Mouse (Mus musculus): ENCODE data around the gene Gja1.
"Not testable (repeated sequence)": the region's sequence is repeated elsewhere in the genome, so short reads cannot be mapped to it uniquely, and the experiment has no call there.

The Gja1 gene

DNA sequence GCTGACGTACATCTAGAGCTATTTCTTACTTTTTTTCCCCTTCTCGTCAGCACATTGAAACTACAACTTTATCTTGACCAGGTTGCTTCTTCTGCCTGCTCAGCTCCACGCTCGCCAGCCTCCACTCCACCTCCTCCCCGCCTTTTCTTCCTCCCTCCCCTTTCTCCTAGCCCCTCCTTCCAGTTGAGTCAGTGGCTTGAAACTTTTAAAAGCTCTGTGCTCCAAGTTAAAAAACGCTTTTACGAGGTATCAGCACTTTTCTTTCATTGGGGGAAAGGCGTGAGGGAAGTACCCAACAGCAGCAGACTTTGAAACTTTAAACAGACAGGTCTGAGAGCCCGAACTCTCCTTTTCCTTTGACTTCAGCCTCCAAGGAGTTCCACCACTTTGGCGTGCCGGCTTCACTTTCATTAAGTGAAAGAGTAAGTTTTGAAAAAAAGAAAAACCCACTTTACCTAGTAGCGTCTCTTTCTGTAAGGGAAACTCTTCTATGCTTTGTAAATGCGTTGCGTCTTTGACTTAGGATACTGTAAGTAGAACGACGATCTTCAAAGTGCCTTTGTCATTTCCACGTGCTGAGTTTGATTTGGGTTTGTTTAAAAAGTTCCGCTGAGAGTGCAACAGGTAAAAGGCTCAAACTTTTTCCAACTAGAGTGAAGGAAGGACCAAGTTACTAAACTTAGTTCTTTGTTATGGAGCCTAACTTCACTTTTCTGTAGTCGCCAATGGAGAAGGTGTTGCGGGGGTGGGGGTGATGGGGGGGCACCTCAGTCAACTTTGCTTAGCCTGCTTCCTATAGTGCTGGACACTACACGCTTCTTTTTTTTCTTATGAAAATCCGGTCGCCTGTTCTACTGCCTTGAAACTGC lies at the start of gene Gja1:
Gja1 (plus strand) TSS at position 234 of the 869 bp plus-strand sequence.
- peak; percentile 87 for DNase-seq (ENCODE audit: low spot score)

DNA sequence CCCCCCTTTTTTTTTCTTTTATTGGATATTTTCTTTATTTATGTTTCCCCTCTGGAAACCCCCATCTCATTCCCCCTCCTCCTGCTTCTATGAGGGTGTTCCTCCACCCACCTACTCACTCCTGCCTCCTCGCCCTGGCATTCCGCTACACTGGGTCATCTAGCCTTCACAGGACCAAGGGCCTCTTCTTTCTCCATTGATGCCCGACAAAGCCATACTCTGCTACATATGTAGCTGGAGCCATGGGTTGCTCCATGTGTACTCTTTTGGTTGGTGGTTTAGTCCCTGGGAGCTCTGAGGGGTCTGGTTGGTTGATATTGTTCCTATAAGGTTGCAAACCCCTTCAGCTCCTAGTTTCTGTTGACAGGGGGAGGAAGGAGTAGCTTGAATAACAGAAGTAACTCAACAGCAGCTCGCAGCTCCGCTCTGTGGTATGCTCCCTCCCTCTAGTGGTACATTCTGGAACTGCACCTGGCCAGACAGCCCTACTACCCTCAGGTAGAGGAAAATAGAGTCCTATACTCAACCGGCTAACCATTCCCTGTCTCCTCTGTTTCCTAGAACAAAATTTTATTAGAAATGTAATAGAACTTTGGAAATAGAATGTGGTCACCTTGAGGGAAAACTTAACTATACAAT lies 38.2 kb upstream of the Gja1 start:
- DNase-seq (ENCODE audit: low spot score), result peak; percentile 90

DNA sequence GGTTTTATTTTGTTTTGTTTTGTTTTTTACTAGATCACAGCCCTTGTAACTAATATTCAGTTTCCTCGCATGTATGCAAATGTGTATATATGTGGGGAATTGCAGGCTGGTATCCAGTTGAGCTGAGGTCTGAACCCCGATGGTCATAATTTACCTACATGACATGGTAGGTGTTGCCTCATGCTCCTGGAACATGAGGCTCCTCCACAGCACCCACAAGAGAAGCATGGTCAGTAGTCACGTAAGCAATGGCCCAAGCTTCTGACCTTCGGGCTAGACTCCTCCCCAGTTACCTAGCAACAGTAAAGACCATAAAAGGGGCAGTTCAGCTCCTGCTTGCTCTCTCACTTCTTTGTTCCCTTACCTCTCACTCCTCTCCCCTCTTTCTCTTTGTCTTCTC lies 16.7 kb upstream of the Gja1 start:
- DNase-seq (ENCODE audit: low spot score), result no peak

DNA sequence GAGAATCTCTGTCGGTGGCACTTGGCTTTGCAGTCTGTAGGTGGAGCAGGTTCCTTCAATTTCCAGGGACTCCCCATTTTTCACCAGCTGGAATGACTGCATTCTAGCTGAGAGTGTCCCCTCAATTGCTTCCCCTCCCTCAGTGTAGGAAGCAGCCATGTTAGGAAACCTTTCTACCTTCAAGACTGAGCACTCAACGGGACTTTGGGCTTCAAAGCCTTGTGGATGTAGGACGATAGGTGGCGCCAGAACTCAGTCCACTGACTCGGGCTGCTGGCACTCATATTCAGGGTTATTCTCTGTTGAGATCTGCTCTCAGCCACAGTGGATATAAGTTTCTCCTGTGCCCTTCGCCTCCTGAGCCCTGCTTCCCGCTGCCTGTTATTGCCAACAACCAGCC lies 8.1 kb upstream of the Gja1 start:
- DNase-seq (ENCODE audit: low spot score), result peak; percentile 87

DNA sequence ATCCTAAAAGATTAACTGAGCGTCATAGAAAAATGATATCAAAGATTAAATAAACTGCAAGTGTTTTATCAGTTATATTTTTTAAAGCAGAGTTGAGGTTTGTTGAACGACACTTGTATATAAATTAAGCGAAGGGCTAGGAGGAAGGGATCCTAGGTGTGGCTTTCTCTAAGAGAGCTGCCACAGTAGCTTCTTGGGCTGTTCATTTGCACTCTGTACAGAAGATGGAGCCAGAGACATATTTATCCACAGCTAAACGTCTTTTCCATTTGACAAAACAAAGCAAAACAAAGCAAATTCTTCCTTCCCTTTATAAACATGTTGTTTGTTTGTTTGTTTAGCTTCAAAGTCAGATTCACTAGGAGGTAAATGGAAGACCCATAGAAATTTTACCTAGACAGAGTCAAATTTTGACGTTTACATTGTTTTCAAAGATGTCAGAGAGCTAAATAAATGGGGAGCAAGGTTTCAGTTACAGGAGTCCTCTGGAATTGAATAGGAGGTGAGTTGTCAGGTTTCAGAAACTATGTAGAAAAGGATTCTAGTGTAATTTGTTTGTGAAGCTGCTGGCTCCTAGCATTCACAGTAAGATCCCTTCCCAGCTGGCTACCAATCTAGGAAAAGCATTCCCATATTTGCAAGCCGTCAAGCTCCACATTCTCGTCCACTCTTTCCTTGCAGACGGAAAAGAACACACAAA lies 4.0 kb upstream of the Gja1 start:
- DNase-seq (ENCODE audit: low spot score), result peak; percentile 70

DNA sequence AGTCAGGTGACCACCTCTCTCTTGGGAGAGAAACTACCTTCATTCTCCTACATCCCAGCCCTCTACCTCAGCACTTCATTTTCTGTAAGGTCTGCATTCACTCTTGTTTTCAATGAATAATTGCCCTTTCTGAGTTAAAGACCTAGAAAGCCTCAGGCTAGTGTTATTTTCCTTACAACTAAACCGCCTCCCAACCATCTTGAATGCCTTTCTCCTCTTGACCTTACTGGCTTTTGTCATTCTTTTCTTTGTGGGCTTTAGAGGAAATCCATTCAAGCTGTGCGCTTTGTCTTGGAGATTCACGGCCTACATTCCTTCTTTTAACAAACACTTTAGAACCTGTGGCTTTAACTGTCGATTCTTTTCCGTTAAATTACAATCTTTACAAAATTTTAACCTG lies 3.0 kb upstream of the Gja1 start:
- DNase-seq (ENCODE audit: low spot score), result peak; percentile 64

DNA sequence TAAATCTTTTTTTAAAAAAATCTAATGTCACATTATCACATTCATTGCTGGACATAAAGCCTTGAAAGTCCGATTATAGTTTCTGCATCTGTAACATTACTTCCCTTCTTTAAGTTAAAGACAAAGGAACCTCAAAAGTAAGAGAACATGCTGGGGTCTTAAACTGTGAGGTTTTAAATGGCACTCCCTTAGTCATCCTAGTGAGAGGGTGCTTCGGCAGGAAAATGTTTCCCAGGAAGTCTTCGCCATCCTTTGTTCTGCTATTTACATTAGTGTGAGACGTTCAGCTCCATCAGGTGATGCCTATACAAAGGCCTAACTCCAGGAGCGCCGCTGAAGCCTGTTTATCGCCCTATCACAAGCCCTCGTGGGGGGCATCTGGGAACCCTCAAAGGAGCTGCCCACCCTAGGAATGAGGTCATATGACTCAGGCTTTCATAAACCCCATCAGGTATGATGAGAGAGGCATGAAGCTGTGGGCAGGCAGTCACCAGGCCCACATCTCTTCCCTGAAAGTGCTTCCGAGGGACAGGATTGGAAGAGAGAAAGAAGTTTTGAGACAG lies 1.1 kb upstream of the Gja1 start:
- no peak for DNase-seq (ENCODE audit: low spot score)

DNA sequence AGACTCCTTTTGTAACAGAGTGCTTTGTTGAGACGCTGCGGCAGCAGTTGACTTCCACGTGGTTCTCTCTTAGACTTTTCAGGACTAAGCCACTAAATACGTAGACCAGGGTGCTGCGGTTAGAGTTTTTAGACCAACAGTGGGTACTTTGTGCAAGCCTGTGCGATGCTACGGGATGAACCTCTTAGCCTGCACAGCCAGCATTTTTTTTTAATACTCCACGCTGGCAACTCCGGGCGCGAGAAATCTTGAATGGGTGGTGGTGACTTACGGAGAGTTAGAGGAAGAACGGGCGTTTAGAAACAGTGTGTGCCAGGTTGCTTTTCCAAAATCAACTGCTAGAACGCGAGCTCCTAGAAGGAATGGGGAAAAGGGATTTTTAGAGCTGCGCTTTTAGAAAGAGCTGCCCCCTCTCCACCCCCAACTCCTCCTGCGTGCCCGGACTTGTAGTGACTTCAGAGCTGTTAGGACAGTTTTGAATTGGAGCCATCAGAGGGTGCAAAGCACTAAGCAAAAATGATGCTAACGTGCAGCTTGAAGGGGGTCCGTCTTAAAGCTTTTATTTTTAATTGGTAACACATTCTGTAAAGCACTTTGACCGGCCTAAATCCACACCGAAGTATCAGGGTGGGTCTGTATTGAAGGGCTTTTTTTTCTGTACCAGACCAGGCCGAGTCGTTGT lies 977 bp downstream of the Gja1 start:
- peak; percentile 56 for DNase-seq (ENCODE audit: low spot score)

DNA sequence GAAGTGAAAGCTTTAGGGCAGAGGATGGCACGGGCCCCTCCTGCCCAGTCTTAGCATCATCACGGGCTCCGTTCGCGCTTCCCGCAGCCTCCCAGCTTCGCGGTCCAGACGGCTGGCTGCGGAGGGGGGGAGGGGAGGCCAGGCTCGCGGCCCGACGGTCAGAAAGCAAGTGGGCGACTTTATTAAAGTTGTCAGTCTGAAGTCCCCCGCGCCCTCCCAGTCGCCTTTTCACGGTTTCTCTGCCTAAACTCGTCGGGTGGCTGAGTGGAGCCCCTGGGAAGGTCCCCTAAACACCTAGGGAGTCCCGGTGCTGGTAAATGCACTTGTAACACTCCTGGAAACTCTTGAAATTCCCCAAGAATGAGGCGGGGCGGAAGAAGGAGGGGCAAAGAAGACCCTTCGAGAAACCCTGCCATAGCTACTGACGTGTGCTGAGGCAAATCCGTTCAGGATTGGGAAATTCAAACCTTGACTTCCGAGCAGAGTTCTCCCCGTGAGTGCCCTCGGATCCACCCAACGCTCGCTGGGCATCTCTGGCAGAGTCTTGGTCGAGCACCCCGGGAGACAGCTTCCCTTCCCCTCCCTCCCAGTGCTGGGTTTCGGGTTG lies 1.6 kb downstream of the Gja1 start:
- peak; percentile 81 for DNase-seq (ENCODE audit: low spot score)

DNA sequence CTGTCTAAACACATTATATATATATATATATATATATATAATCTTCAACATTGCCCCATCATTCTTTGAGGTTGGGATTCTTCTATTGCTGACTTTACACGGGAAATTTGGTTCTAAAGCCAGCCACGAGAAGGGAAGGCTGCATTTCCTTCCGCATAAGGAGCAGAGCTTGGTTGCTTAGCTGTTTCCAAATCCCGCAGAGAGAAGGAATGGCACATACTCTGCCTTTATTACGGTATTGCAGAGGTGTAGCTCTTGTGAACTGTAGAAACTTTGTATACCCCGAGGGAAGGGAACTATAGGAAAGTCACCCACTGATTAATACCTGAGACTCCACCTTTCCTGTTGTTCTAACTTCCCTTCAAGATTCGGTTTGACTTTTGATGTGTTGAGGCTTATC lies 2.6 kb downstream of the Gja1 start:
- DNase-seq (ENCODE audit: low spot score), result peak; percentile 42

DNA sequence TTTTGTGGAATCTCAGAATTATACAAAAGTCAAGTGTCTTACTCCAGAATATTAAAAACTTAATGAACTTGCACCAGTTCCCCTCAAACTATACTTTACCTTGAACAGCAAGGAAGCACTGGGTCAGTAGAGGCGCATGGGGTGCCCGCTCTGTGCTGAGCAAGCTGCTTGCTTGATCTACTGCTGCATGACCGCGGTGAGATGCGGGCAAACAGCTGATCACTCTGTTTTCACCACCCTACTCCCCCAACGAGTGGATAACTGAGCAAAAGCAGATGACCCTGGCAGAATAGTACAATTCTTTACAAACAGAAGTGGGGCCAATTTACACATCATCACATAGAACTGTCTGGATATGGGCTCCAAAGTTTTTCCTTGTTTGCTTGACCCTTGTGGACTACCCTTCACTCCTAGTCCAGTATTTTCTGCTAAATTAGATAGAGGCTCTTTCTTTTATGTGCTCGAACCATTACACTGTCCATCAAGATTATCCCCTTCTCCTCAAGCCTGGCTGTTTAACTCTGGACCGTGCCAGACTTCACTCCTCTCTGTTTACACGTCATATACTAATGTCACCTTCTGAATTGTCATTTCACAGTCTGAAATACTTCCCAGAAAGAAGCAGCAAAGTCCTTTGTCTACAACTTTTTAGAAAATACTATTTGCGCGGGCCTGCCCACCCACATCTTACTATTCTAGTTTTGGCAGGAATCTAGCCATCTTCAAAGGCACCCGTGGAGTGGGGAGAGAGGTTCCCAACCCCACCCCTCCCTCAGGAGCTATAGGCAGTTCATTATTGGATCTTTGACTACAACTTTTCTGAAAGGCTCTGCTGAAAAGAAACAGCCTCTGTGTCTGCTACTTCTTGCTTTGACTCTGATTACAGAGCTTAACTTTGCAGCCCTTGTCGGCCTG lies 8.3 kb downstream of the Gja1 start:
- no peak for DNase-seq (ENCODE audit: low spot score)

DNA sequence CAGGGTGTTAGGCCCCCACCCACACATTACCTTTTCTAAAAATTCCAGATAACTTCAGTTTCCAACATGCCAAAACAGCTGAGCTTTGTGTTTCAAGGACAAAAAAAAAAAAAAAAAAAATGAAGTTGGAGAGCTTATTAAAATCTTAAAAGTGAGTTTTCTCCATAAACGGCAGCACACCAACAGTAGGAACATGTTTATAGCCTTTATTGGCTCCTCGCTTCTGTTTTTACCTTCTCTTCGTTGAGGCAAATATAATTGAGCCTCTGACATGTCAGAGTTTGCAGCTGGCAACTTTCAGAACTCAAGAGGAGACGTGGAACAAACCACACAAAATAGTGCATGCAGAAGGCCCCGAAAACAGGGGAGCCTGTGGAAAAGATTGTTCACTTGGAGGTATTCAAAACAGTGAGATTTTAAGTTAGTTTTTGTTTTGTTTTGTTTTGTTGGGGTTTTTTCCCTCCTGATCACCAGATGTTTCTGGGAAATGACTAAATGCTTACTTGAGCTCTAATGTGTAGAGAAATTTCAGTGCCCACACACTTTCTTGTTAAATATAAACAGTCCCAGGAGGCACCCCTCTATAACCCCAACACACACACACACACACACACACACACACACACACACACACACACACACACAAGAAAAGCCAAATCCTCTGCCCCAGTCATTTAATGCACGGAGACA lies 16.1 kb downstream of the Gja1 start:
- DNase-seq (ENCODE audit: low spot score), result no peak

DNA sequence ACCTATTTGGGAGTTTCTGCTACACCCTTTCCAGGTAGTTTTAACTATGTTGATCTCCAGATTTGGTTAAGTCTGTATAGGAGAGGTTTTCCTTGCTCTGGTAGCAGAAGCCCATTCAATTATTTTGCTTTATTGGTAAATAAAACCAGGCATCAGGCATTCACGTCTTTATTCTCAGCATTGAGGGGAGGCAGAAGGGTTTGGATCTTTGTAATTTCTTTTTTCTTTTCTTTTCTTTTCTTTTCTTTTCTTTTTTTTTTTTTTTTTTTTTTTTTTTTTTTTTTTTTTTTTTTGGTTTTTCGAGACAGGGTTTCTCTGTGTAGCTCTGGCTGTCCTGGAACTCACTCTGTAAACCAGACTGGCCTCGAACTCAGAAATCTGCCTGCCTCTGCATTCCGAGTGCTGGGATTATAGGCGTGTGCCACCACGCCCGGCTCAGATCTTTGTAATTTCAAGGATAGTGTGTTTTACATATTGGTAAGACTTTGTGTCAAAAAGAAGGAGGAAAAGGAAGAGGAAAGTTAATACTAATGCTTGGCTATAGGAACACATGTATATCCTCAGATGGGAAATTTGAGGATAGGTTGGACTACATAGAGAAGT lies 16.8 kb downstream of the Gja1 start:
- DNase-seq (ENCODE audit: low spot score), result not testable (repeated sequence)

DNA sequence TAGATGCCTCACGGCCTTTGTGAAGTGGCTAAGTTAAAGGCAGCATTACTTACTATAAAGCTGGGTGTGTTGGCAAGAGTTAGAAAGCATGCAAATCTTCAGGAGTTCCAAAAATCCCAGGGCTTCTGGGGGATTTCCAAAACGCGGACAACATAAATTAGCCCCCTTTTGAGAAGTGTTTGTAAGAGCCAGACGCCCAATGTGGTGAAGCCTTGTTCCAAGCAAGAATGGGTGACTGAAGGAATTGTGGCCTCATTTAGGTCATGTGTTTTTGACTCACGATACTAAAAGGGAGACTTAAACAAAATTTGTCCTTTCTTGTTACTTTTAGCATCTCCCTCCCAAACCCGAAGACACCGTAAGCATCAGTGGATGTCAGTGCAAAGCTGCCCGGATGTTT lies 20.7 kb downstream of the Gja1 start:
- DNase-seq (ENCODE audit: low spot score), result no peak

DNA sequence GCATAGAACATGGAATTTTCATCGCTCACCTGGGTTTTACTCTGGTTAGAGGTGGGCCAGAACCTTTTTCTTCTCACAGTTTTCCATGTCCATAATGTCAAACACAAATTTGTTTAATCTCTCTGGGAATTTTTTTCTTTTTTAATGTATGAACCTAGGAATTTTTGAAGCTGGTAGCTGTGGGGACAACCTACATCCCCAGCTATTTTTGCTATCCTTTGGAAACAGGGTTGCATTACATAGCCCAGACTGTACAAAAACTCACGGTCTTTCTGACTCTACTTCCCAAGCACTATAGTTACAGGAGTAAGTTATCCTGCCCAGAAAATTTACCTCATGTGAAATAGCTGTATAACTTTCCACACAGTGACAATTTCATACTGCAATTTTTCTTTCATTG lies 21.2 kb downstream of the Gja1 start:
- no peak for DNase-seq (ENCODE audit: low spot score)

DNA sequence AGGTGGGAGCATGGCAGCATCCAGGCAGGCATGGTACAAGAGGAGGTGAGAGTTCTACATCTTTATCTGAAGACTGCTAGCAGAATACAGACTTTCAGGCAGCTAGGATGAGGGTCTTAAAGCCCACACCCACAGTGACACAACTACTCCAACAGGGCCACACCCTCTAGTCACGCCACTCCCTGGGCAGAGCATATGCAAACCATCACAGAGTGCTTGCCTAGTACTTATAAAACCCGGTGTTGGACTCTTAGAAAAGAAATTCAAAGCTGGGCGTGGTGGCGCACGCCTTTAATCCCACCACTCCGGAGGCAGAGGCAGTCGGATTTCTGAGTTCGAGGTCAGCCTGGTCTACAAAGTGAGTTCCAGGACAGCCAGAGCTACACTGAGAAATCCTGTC lies 24.3 kb downstream of the Gja1 start:
- not testable (repeated sequence) for DNase-seq (ENCODE audit: low spot score)

DNA sequence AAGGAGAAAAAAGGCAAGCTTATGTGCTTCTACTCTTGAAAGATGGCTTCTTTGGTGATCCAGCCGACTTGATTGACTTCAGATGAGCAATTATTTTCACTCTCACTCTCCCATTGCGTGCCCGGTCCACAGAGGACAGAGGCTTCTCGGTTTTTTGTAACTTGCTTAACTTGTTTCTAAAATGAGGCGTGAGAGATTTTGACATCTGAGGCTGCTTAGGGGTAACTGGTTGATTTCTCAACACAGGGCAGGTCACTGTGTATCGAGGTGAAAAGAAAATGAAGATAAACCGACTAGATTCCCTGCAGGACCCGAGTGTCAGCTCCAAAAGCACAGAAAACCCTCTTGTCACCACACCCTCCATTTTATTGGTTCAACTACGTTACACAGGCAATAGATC lies 28.8 kb downstream of the Gja1 start:
- DNase-seq (ENCODE audit: low spot score), result no peak

DNA sequence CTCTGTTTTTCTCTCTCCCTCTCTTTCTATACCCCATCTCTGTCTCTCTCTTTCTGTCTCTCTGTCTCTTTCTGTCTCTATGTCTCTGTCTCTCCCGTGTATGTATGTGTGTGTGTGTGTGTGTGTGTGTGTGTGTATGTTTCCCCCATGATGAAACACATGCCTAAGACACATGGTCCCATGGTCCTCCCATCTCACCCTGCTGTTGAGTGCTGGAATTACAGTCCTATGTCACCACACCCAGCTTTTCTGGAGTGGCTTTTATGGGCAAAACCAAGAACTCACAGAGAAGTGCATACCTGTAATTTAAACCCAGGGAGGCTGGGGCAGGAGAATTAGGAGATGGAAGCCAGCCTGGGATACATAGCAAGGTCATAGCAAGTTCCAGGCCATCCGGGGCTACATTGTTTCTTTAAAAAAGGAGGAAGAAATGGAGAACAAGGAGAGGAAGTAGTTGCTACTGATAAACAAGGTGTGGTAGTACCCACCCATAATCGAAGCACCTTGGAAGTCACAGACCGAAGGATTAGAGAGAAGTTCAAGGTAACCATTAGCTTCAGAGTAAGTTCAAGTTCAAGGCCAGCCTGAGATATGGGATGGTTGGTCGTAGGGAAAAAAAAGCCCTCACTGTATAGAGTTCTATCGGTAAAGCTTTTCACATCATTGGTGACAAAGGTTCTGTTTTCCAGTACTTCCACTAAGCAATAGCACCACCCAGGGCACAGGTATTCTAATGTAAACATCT lies 29.4 kb downstream of the Gja1 start:
- DNase-seq (ENCODE audit: low spot score), result no peak
